Mouse (Mus musculus) retina, postnatal 7 days (tissue): ENCODE results near the gene Kcna1.

Experiments
- DNase-seq: peaks from one replicate; pipeline ENCODE4 v3.0.0-alpha.2; 2012; ENCODE audit warnings: low read depth, low spot score

Kcna1 gene

GRCm38 (mm10) chr6:126599201-126599995 is 46.8 kb downstream of the Kcna1 start:
- no peak for DNase-seq

GRCm38 (mm10) chr6:126597741-126598140 is 48.4 kb downstream of the Kcna1 start:
- no peak for DNase-seq

GRCm38 (mm10) chr6:126595805-126596629 is 50.2 kb downstream of the Kcna1 start:
- no peak for DNase-seq

GRCm38 (mm10) chr6:126595130-126595529 is 51.1 kb downstream of the Kcna1 start:
- DNase-seq: no peak

GRCm38 (mm10) chr6:126594365-126594764 is 51.8 kb downstream of the Kcna1 start:
- no peak for DNase-seq

GRCm38 (mm10) chr6:126593336-126593735 is 52.8 kb downstream of the Kcna1 start:
- no peak for DNase-seq
